Mouse (Mus musculus) stomach, postnatal 0 days (tissue): Measurements from ENCODE around the gene Ubac1.

Experiments
- CTCF ChIP-seq: IDR thresholded peaks from 2 replicates; pipeline ENCODE4 v1.5.1; 2016; ENCODE audit warnings: antibody characterized with exemption, low read depth, mild to moderate bottlenecking, moderate library complexity
- EP300 ChIP-seq: optimal IDR thresholded peaks from 2 replicates; pipeline ENCODE3; 2016; ENCODE audit warnings: antibody characterized with exemption

- no peak for TF ChIP-seq CTCF
- no peak for TF ChIP-seq EP300
These were observed 46.3 kb downstream of the Ubac1 start for GRCm38 (mm10) chr2:25975141-25975770.
